Mouse (Mus musculus) right cerebral cortex, postnatal 10 days (tissue): ENCODE results near the gene Cmah.

Experiments used
- DNase-seq, 2 experiments: peaks; one replicate each; pipeline ENCODE4 v3.0.0; 2021; ENCODE audit warnings: low spot score in 2 of 2

The Cmah gene

GRCm38 (mm10) chr13:24481615-24482295 is 154.6 kb downstream of the Cmah start:
- DNase-seq, result peak; percentile 78 to 81

- DNase-seq, result no peak
These were observed 156.5 kb downstream of the Cmah start for GRCm38 (mm10) chr13:24483691-24484090.

- no peak for DNase-seq
These were observed 157.6 kb downstream of the Cmah start for GRCm38 (mm10) chr13:24484811-24485210.

- DNase-seq, result no peak
These were observed 158.8 kb downstream of the Cmah start for GRCm38 (mm10) chr13:24485964-24486363.

GRCm38 (mm10) chr13:24486403-24486802 is 159.2 kb downstream of the Cmah start:
- no peak for DNase-seq

GRCm38 (mm10) chr13:24487061-24487460 is 159.9 kb downstream of the Cmah start:
- no peak for DNase-seq

- DNase-seq, result no peak
These were observed 160.3 kb downstream of the Cmah start for GRCm38 (mm10) chr13:24487546-24487945.

- DNase-seq, result no peak
These were observed 161.4 kb downstream of the Cmah start for GRCm38 (mm10) chr13:24488526-24489070.

GRCm38 (mm10) chr13:24489515-24489914 is 162.3 kb downstream of the Cmah start:
- no peak for DNase-seq

GRCm38 (mm10) chr13:24490041-24490440 is 162.8 kb downstream of the Cmah start:
- DNase-seq, result no peak

- DNase-seq, result no peak
These were observed 163.9 kb downstream of the Cmah start for GRCm38 (mm10) chr13:24491101-24491500.

GRCm38 (mm10) chr13:24493784-24494183 is 166.6 kb downstream of the Cmah start:
- DNase-seq, result peak; percentile 55 to 74

GRCm38 (mm10) chr13:24496353-24496752 is 169.1 kb downstream of the Cmah start:
- no peak for DNase-seq

- DNase-seq, result no peak
These were observed 169.8 kb downstream of the Cmah start for GRCm38 (mm10) chr13:24497001-24497400.

- no peak for DNase-seq
These were observed 171.1 kb downstream of the Cmah start for GRCm38 (mm10) chr13:24498342-24498741.

- DNase-seq, result peak in 1 of 2 experiments; percentile 38
These were observed 172.3 kb downstream of the Cmah start for GRCm38 (mm10) chr13:24499505-24499904.

- no peak for DNase-seq
These were observed 174.1 kb downstream of the Cmah start for GRCm38 (mm10) chr13:24501179-24501905.

GRCm38 (mm10) chr13:24501919-24502318 is 174.7 kb downstream of the Cmah start:
- DNase-seq, result no peak

GRCm38 (mm10) chr13:24505812-24506211 is 178.6 kb downstream of the Cmah start:
- no peak for DNase-seq

GRCm38 (mm10) chr13:24507156-24507555 is 180.0 kb downstream of the Cmah start:
- DNase-seq, result no peak

- DNase-seq, result no peak
These were observed 181.7 kb downstream of the Cmah start for GRCm38 (mm10) chr13:24508917-24509316.

- DNase-seq, result no peak
These were observed 184.2 kb downstream of the Cmah start for GRCm38 (mm10) chr13:24511367-24511766.

- DNase-seq, result no peak
These were observed 184.8 kb downstream of the Cmah start for GRCm38 (mm10) chr13:24511932-24512520.
